Mouse (Mus musculus) adipose tissue, adult 10 weeks (tissue): ENCODE results near the gene Zfp748. TPM values are rescaled to one million over a fixed set of nuclear protein-coding genes. Genes with fewer than 3 reads are reported as not detected.

ENCODE experiments used
- polyA plus RNA-seq: library from polyadenylated mRNA; stranded (reverse); fragments of 350-450 nt; fragmentation: Illumina TruSeq; extraction: RNeasy Lipid Tissue Mini Kit (QIAGEN cat#74804); gene quantifications from one replicate; pipeline ENCODE4 v1.2.3, GENCODE M21; 2014; ENCODE audit warnings: low read depth, low replicate concordance

Zfp748 gene
- 5.2 TPM for polyA plus RNA-seq

GRCm38 (mm10) chr13:67553730-67554129 is at the start of gene Zfp748:
TSS of gene Zfp748 (minus strand) at chr13:67553830.

GRCm38 (mm10) chr13:67525753-67526410 is 27.7 kb downstream of the Zfp748 start, which contains the start of the genes Gm26965 and Zfp87:
TSS of gene Gm26965 (minus strand) at chr13:67526151.
TSS of gene Zfp87 (minus strand) at chr13:67526177.

GRCm38 (mm10) chr13:67500084-67500719 is 53.4 kb downstream of the Zfp748 start, which contains the start of gene Zfp58:
TSS of gene Zfp58 (minus strand) at chr13:67500555.

Other genes with a start within 250 kb of the Zfp748 start
- 2.6 TPM for gene Zfp457, start 247.3 kb downstream of the Zfp748 start, polyA plus RNA-seq
- gene Zfp595, start 221.3 kb downstream of the Zfp748 start, polyA plus RNA-seq = 4.2 TPM
- gene Gm28044, start 193.3 kb downstream of the Zfp748 start, polyA plus RNA-seq = not detected
- 2.4 TPM for gene Zfp953, start 193.2 kb downstream of the Zfp748 start, polyA plus RNA-seq
- 0.48 TPM for gene Gm28041, start 178.1 kb downstream of the Zfp748 start, polyA plus RNA-seq
- 1.4 TPM for gene Zfp456, start 178.0 kb downstream of the Zfp748 start, polyA plus RNA-seq
- 6.1 TPM for gene Zfp429, start 154.0 kb downstream of the Zfp748 start, polyA plus RNA-seq
- gene Zfp459, start 132.4 kb downstream of the Zfp748 start, polyA plus RNA-seq = 1.4 TPM
- 9.8 TPM for gene Zfp874a, start 102.2 kb downstream of the Zfp748 start, polyA plus RNA-seq
- 7.1 TPM for gene Zfp874b, start 69.6 kb downstream of the Zfp748 start, polyA plus RNA-seq
- 7.5 TPM for gene Zfp58, start 53.3 kb downstream of the Zfp748 start, polyA plus RNA-seq
- not detected for gene Gm26965, start 27.7 kb downstream of the Zfp748 start, polyA plus RNA-seq
- 16.9 TPM for gene Zfp87, start 27.7 kb downstream of the Zfp748 start, polyA plus RNA-seq
- 5.3 TPM for gene Zfp729b, start 55.9 kb upstream of the Zfp748 start, polyA plus RNA-seq
- gene Gm49345, start 83.9 kb upstream of the Zfp748 start, polyA plus RNA-seq = not detected
- gene Zfp729a, start 84.0 kb upstream of the Zfp748 start, polyA plus RNA-seq = 4.5 TPM
- 5.1 TPM for gene Zfp738, start 133.2 kb upstream of the Zfp748 start, polyA plus RNA-seq
- 7.5 TPM for gene Zfp65, start 175.3 kb upstream of the Zfp748 start, polyA plus RNA-seq
- gene Zfp85, start 201.4 kb upstream of the Zfp748 start, polyA plus RNA-seq = 3.6 TPM
- gene Zfp493, start 225.9 kb upstream of the Zfp748 start, polyA plus RNA-seq = 1.8 TPM